Mouse (Mus musculus) layer of hippocampus, adult 9-11 months (tissue): ENCODE results near the gene Sarm1.

Experiments
- DNase-seq: peaks from one replicate; pipeline ENCODE4 v3.0.0; 2022

The Sarm1 gene

GRCm38 (mm10) chr11:78512025-78512957, 14.7 kb upstream of the Sarm1 start, which contains the start of the genes Tmem199 and Poldip2:
Gene Tmem199, minus strand, starts transcription at chr11:78512172.
Gene Poldip2, plus strand, starts transcription at chr11:78512193.
- DNase-seq: peak; percentile 92

- DNase-seq: no peak
Observed at GRCm38 (mm10) chr11:78509148-78509547, 11.6 kb upstream of the Sarm1 start.

- DNase-seq: no peak
Observed at GRCm38 (mm10) chr11:78505430-78505829, 7.9 kb upstream of the Sarm1 start.

- peak; percentile 77 for DNase-seq
Observed at GRCm38 (mm10) chr11:78502909-78503650, 5.5 kb upstream of the Sarm1 start, which contains the start of gene Sebox. Gene Sebox, plus strand, starts transcription at chr11:78503447.

GRCm38 (mm10) chr11:78501529-78501928, 4.0 kb upstream of the Sarm1 start:
- DNase-seq: no peak

- no peak for DNase-seq
Observed at GRCm38 (mm10) chr11:78500623-78501202, 3.2 kb upstream of the Sarm1 start.

- DNase-seq: no peak
Observed at GRCm38 (mm10) chr11:78499543-78499942, 2.0 kb upstream of the Sarm1 start.

- DNase-seq: no peak
Observed at GRCm38 (mm10) chr11:78499004-78499403, 1.4 kb upstream of the Sarm1 start, which contains the start of gene Vtn. Gene Vtn, plus strand, starts transcription at chr11:78499091.

- DNase-seq: no peak
Observed at GRCm38 (mm10) chr11:78497071-78497541, 448 bp downstream of the Sarm1 start.

GRCm38 (mm10) chr11:78495904-78496303, 1.6 kb downstream of the Sarm1 start:
- no peak for DNase-seq

- peak; percentile 35 for DNase-seq
Observed at GRCm38 (mm10) chr11:78490781-78491241, 6.7 kb downstream of the Sarm1 start.

GRCm38 (mm10) chr11:78488168-78488567, 9.4 kb downstream of the Sarm1 start:
- DNase-seq: peak; percentile 34

GRCm38 (mm10) chr11:78483639-78484038, 13.9 kb downstream of the Sarm1 start:
- DNase-seq: no peak

GRCm38 (mm10) chr11:78475289-78475688, 22.3 kb downstream of the Sarm1 start:
- DNase-seq: no peak

- DNase-seq: no peak
Observed at GRCm38 (mm10) chr11:78471326-78472103, 26.0 kb downstream of the Sarm1 start.

GRCm38 (mm10) chr11:78467932-78468331, 29.6 kb downstream of the Sarm1 start:
- no peak for DNase-seq

- no peak for DNase-seq
Observed at GRCm38 (mm10) chr11:78467515-78467914, 30.0 kb downstream of the Sarm1 start.

GRCm38 (mm10) chr11:78466242-78466912, 31.2 kb downstream of the Sarm1 start:
- no peak for DNase-seq

- DNase-seq: peak; percentile 85
Observed at GRCm38 (mm10) chr11:78465568-78466180, 31.9 kb downstream of the Sarm1 start, which contains the start of gene Slc46a1. Gene Slc46a1, plus strand, starts transcription at chr11:78465697.

GRCm38 (mm10) chr11:78465116-78465515, 32.4 kb downstream of the Sarm1 start:
- DNase-seq: no peak
